Comparison of ENCODE assay signal across 8 mouse cellular contexts in genomic region chr6:39059547-39060497, GRCm38 (mm10). TPM values are rescaled to one million over a fixed set of nuclear protein-coding genes. Genes with fewer than 3 reads are reported as not detected.
A peak's percentile ranks its signal among the peaks of the same experiment; 100 is the strongest.
DNase-seq lines count a peak whose midpoint lies in the region; ATAC-seq lines count a peak whose summit lies in the region.

No protein-coding gene starts in this region.

- no peak for ATAC-seq in erythroblast, adult 5-6 weeks (replicated peaks; ENCODE audit: low FRiP score, poor library complexity, severe bottlenecking)

- DNase-seq in adrenal gland, adult 2 months = peak; percentile 71
- DNase-seq in adrenal gland, postnatal 25 days = no peak
- DNase-seq in adrenal gland, postnatal 36 days = peak; percentile 49 to 64
- peak; percentile 66 for DNase-seq in kidney, postnatal 10 days
- DNase-seq in lung, postnatal 10 days = peak; percentile 79
- DNase-seq in retina, embryonic 14.5 days (ENCODE audit: low spot score) = no peak
- no peak for DNase-seq in layer of hippocampus, postnatal 10 days (ENCODE audit: low spot score in 2 of 2)

RNA-seq across cellular contexts. Expression of gene Parp12, which starts 58.3 kb away (rescaled TPM):
- total RNA-seq in adrenal gland, adult 2 months (2021) = 10 to 100 TPM; 15.3 to 20.3 TPM
- polyA plus RNA-seq in adrenal gland, adult 2 months (2012; rRNA removed) = 29.6 and 33.0 TPM in 2 replicates
- 18.7 and 26.7 TPM in 2 replicates for total RNA-seq in adrenal gland, postnatal 25 days (2021)
- 10 to 100 TPM; 18.6 to 23.7 TPM for total RNA-seq in adrenal gland, postnatal 36 days (2021)
- total RNA-seq in erythroblast, adult 5-6 weeks (2015; ENCODE audit: low replicate concordance) = 6.7 and 12.3 TPM in 2 replicates
- 13.5 and 15.9 TPM in 2 replicates for total RNA-seq in erythroblast, adult 5-6 weeks (2017; ENCODE audit: low replicate concordance)
- total RNA-seq in layer of hippocampus, postnatal 10 days (2021) = 1 to 10 TPM; 5.5 to 5.7 TPM

Comparison
In these comparisons a context has a peak if more than half of its experiments do, and no peak if none do; other contexts are left out.
1. DNase-seq: peak in adrenal gland, adult 2 months (single experiment), adrenal gland, postnatal 36 days (2 of 2), kidney, postnatal 10 days (single experiment) and lung, postnatal 10 days (single experiment); none in adrenal gland, postnatal 25 days (single experiment), retina, embryonic 14.5 days (single experiment) and layer of hippocampus, postnatal 10 days (0 of 2).